Mouse (Mus musculus) ES-E14 (cell line): ENCODE measurements around the gene Magi2.

ENCODE experiments used
- ZC3H11A ChIP-seq: IDR thresholded peaks from 2 replicates; pipeline ENCODE4 v1.6.1; 2012; ENCODE audit warnings: low read depth, mild to moderate bottlenecking, inconsistent platforms, low read length, borderline replicate concordance
- ZNF384 ChIP-seq: IDR thresholded peaks from 2 replicates; pipeline ENCODE4 v1.6.1; 2012; ENCODE audit warnings: low read depth, low read length, inconsistent platforms

DNA sequence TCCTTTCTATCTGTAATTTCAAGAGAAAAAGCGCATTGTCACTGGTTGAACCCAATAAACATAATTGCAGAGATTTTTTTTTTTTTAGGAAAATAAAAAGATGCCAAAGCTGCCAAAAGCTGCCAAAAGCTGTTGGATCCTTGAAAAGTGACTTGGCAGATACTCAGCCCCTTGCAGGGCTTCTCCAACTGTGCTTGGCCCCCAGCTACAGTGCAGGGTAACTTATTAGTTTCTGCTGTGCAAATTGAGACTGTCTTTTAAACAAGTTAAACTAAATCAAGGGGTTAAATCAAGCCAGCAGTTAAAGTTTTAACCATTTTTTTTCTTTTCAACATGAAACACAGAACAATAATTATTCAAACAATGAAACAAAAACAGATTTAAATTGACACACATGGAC lies 407.1 kb downstream of the Magi2 start:
- TF ChIP-seq ZC3H11A (no peak), ZNF384 (no peak)
